Mouse (Mus musculus): Measurements from ENCODE around the gene Cdc14b.

GRCm38 (mm10) chr13:64155171-64155571, 119.9 kb downstream of the Cdc14b start:
- TF ChIP-seq CTCF (IDR thresholded peaks at IDR 0.05; ENCODE audit: low read depth, low read length) (no peak), POLR2A (IDR thresholded peaks at IDR 0.05; ENCODE audit: extremely low read depth, insufficient read depth, low read length) (no peak)

Measured in liver, adult 2 months (tissue).